Mouse (Mus musculus) lung, postnatal 14 days (tissue): ENCODE data around the gene Pla2g7.
A peak's percentile ranks its signal among the peaks of the same experiment; 100 is the strongest.

Experiments
- DNase-seq: peaks from one replicate; pipeline ENCODE4 v3.0.0; 2021

The Pla2g7 gene

DNA sequence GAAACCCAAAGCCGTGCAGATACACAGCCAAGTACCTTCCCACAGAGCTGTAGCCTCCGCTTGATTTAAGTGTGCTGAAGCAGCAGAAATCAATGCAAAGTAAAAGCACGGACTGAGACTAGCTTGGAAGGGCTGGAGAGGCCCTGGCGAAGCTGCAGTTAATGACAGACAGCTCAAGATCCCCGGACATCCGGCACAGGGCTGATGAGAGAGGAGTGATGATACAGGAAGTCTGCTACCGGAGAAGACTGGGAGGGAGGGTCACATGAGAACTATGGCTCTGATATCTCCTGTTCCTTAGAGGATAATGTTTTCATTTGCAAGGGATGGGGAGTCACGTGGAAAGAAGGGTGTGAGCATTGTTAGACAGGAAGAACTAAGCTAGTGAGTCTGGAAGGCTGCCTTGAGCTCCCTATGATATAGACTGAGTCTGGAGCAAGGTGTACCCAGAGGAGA, 13.1 kb downstream of the Pla2g7 start:
- peak; percentile 8 for DNase-seq

DNA sequence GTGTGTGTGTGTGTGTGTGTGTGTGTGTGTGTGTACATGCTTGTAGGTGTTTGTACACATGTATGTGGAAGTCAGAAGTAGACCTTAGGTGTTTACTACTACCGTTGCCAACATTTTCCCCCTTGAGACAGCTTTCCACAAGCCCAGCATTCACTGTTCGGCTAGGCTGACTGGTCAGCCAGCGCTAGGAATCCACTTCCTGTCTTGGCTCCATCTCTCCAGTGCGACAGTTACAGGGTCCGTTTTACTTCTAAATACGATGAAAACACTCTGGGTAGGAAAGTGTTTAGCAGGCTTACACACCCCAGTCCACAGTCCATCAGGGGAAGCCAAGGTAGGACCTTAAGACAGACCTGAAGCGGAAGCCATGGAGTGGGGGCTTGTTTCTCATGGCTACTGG, 16.9 kb downstream of the Pla2g7 start:
- no peak for DNase-seq

DNA sequence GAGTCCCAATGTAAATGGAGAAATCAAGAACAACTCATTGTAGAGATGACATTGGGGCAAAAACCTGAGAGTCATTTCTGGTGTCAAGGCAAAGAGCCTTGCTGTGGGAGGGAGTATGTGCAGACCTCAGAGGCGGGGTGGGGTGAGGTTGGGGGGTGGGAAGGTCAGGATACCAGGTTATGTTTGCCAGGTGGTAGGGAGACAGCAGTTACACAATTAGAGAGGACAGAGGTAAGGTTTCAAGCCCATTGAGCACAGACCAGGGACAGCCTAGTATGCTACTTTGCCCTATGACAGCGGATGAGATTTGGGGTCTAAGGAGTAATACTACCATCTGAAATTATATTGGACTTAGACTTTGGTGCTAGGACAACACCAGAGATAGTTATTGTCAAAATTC, 19.4 kb downstream of the Pla2g7 start:
- DNase-seq: no peak

DNA sequence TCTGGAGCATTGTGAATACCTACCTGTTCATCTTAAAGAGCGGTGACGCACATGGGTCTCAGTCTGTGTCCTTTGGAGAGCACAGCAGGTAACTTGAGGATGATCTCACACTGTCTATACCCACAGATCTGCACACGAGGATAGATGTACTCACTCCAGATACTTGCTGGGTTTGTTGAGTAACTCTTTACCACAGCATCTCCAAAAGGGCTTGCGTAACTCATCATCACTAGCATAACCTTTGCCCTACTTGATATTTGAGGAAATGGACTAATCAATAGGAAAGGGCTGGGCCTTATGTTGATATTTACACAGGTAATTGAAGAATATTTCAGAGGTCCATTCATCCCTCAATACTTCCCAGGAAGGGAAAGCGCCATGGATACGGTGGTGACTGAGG, 21.9 kb downstream of the Pla2g7 start:
- DNase-seq: no peak

DNA sequence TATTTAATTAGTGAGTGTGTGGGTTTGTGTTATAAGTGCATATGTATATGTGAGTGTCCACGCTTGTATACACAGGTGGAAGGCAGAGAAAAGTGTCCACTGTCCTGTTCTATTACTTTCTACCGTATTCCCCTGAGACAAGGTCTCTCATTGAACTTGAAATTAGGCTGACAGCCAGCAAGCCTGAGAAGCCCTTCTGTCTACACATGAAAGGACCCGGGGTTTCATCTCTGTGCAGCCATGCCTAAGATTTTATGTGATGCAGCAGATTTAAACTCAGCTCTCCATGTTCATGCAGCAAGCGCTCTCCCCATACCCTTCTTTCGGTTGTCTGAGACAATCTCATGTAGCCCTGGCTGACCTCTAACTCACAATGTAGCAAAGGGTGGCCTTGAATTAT, 22.6 kb downstream of the Pla2g7 start:
- DNase-seq: no peak

DNA sequence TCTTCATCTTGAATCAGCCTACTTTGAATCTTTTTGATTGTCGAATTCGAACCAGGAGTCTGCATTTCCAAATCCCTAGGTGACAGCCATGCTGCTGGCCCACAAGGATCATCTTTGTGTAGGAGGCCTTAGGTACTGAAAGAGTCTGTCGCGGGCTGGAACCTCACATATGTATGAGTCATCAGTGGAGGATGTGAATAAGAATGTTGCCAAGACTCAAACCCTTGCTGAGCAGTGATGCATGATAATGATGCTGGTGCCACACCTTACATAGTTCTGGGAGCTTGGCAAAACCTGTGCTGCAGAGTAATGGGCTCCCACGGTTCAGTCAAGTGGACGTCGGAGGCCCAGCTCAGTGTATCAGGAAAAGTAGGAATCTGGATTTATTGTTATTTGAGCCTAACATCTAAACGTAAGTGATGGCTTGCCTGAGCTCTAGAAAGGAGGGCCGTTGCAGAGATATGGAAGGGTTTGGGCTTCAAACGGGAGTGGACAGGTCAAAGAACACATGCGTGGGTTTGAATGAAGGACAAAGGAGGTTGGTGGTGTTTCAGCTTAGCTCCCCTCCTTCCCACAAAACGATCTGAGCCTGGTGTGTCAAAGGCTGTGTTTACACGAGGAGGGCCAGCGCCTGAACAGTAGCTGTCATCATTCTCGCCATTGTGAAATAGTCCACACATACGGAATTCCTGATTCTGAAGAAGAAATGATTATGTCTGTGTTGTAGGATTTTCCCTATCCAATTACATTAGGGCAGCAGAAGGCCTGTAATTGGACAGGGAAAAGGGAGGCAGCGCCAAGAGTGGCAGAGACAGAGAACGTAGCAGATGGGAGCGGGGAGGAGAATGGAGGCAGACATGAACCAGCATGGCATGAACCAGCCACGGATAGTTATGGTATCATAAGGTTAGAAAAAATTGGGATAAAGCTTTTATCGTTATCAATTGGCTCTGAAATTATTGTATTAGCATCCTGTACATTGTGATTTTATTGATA, 24.7 kb downstream of the Pla2g7 start:
- DNase-seq: no peak

DNA sequence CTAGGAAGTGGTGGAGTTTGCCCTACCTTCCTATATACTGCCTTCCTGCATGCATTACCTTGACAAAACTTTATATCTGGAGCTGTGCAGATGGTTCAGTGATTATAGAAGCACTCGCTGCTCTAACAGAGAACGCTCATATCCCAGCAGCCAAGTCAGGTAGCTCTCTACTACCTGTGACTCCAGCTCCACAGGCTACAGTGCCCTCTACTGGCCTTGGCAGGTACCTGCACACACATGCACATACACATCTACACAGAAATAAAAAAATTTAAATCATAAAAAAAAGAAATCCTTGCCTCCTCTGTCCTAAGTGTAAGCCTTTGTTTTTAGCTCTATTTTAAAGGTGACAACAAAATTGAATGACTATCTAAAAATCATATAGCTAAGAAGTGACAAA, 29.8 kb downstream of the Pla2g7 start:
- no peak for DNase-seq

DNA sequence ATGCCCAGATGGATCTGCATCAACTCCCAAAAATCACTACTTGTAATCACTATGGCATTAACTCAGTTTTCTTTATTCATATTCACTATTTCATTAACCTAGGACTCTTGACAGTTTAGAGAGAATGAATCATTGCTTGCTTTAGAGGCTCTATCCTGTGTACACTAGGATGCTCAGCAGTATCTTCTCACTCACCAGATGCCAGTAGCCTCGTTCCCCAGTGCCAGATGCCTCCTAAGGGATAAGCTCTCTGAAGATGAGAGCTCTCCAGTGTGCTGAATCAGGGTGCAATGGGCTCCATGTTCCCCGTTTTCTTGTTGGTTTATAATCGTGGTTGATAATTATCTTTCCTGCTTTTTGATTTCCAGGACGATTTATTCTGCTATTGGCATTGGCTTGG, 30.8 kb downstream of the Pla2g7 start:
- no peak for DNase-seq

DNA sequence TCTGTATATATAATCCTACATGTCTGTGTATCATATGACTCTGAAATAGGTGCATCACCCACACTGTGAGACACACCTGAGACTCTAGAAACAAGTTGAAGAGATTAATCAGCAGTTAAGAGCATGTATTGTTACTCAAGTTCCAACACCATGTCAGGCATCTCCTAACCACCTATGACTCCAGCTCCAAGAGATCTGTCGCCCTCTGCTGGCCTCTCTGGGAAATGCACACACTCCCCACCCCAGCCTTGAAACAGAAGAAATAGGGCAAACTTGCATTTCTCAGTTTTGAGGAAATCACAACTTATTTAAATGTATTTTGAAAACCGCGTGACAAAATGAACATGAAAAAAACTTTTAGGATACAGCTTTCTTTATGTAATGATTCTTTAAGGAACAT, 38.8 kb downstream of the Pla2g7 start:
- DNase-seq: peak; percentile 82

DNA sequence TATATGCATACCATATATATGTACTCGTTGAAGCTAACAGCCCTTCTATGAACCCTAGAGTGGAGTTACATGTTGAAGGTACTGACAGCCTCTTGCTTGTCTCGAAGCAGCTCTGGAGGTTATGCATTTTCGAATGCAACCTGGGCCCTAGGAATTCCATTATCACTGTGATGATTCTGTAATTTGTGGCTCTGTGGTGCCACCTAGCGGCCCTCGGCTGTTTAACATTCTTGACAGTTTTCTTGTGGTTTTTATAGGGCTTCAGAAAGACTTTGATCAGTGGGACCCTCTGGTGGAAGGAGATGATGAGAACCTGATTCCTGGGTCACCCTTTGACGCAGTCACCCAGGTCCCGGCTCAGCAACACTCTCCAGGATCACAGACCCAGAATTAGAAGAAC, 43.7 kb downstream of the Pla2g7 start:
- peak; percentile 46 for DNase-seq

DNA sequence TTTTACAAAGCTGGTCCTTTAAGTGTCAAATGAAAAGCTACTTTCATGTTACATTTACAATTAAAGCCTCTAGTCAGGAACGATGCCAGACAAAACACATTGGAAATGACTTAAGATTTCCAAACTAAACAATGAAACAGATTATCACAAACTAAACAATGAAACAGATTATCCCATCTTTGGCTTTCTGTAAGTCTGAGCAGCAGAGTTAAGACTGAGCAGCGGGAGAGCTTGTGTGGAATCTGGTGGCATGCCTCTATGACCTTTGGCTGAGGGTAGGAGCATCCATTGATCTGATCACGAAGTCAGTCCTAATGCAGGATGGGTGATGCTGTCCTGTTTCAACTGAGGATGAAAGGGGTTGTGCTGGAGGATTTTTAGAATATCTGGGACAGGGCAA, 44.3 kb downstream of the Pla2g7 start:
- DNase-seq: no peak

DNA sequence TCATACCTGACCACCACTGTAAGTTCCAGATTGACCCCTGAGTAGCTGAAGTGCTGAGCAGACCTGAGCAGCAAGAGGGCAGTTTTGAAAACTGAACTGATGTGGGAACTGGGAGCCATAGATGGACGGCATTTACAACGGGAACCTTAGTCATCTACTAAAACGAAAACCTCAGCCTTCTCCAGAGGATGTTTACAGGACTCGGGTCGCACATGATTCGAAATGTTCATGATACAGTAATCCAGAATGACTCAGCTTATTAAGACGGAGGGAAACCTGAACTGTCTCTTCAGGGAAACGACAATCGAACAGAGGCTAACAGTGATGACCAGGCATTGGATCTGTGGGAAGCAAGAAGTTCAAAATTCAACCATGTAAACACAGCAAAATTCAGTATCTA, 51.3 kb downstream of the Pla2g7 start:
- no peak for DNase-seq

DNA sequence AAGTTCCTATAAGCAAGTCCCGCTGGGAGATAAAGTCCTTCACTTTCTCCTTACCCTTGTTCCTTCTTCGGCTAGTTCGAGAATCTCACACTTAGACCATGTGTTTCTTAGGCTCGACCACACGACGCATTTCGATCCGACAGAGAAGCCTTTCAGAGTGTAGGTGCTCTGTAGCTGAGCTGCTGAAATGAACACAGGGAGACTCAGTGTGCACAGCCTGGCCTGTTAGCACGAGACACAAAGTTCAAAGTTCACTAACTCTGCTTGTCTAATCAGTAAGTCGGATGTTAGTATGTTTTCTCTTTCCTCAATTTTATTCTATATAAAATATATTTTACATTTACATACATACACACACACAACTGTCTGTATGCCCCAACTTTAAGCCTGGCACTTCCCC, 54.2 kb downstream of the Pla2g7 start:
- DNase-seq: no peak

DNA sequence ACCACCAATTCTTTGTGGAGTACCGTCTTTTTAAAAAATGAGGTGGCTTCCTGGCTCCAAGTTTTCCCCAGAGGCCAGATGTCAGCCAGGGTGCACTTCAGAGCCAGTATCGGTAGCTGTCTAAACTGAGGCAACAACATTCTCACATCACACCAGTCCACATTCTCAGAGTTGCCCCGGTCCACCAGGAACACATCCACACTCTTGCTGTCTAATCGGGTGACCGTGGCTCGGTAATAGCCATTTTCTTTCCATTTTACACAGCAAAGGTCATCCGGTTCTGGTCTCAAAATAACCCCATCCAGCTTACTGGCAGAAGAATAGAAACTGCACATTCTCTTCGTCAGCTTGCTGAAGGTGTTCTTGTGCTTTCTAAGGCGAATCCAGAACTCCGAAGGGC, 60.3 kb downstream of the Pla2g7 start:
- DNase-seq: no peak

DNA sequence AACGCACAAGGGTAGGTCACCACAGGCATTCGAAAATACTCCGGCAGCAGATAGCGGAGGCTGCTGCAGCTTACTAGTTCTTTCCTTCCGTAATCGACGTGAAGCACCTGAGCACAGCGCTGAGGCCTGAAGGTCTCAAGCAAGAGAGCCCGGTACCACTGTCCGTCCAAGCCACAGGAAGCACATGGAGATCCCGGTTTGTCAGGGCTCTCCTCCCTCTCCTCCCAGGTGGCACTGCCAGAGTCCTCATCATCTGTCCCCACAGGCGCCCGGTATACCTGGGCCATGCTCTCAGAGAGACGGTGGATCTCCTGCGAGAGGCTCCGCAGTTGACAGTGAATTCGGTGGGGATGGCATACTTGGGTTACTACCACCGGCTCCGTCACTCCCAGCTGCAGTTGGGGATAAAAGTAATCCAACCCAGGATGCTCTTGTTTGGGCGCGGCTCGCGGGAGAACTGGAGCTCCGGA, 61.2 kb downstream of the Pla2g7 start:
- no peak for DNase-seq

DNA sequence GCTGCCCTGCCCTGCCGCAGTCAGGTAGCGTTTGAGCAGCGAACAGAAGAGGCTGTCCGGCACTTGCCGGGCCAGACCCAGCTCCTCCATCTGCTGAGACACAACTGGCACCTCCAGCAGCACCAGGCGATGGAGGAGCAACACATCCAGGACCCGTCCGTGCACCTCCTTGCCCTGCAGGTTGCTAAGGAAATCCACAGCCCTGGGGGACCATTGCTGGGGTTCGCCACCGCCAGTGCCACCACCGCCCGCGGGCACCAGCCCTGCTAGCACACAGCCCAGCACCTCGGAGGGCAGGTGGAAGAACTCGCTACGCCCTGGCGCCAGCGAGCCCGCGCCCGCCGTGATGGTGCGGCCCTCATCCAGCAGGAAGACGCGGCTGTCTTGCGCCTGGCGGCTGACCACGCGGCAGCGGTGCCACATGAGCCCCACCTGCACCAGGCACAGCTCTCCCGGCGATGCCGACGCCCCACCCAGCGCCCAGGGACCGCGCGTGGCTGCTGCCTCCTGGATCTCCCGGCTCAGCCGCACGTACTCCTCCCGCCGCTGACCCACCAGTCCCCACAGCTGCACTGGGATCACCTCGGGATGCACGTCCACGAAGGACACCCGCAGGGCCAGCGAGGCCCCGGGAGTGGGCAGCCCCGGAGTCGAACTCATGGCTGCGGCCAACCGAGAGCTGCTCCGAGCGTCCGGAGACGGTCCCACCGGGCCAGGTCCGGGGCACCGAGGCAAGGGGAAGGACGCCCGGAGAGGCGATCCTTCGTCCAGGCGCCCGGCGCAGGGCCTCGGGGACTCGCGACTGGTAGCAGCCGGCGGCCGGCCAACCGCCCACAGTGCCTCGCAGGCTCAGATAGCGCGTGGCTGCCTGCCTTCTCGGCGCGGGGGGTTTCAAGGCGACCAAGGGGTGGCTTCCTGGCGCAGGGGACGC, 61.9 kb downstream of the Pla2g7 start, which contains the start of gene Tdrd6:
TSS of gene Tdrd6 (minus strand) at position 804 of the 931 bp plus-strand sequence.
- DNase-seq: no peak

DNA sequence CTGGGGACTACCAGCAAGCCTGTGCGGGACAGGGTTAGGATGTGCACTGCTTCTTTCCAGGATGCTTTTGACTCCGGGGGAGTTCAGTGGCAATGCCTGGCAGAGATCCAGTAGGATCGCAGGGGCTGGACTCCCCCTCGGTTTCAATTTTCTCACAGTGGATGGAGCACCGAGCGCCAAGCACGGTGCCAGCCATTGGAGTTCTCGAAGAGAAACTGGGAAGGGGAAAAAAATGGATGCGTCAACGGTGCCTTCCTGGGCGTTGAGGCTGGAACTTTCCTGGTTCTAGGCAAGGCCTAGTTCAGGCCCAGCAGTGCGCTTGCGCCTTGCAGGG, 62.5 kb downstream of the Pla2g7 start:
- DNase-seq: no peak

DNA sequence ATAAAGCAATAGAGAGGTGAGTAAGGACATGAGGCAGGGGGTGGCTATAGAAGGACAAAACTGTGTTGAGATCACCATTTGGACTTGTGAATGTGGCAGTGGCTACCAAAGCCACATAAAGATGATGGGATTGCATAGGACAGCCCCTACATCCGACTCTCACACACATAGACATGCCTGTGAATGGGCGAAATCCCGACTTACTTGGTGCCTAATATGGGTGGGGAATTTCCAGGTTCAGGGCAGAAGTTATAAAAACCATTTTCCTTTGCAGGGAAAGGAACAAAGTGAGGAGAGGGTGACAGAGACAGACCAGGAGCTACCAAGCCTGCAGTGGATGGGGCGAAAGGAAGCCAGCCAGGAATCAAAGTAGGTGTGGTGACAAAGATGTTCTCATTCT, 69.2 kb downstream of the Pla2g7 start:
- DNase-seq: no peak

DNA sequence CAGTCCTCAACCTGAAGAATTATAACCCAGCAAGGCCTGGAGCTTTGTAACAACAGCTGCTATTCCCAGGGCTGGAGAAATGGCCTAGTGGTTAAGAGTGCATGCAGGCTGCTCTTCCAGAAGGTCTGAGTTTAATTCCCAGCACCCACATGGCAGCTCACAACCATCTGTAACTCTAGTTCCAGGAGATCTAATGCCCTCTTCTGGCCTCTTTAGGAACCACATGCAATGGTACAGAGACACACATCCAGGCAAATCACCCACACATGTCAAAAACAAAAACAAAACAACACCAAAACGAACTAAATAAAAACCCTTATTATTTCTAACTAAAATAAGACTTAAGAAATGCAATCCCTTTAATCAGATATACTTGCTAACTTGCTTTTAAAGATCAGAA, 72.9 kb downstream of the Pla2g7 start:
- DNase-seq: no peak

DNA sequence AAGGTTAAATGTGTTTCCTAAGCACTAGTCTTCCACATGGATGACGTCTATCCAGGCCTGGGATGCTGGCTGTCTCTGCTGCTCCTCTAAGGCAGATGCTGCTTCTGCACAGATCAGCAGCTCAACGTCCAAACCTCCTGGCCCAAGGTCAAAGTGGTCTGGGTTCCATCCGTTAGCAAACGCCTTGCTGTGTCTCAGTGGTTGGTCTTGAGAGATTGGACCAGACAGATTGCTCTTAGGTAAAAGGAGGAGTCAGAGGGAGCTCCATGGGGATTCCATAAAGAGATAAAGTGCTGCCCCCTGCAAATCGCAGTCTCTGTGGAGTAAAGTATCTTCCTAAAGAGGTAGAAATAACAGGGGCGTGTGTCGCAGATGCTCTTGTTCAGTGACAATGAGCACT, 75.3 kb downstream of the Pla2g7 start:
- DNase-seq: no peak

DNA sequence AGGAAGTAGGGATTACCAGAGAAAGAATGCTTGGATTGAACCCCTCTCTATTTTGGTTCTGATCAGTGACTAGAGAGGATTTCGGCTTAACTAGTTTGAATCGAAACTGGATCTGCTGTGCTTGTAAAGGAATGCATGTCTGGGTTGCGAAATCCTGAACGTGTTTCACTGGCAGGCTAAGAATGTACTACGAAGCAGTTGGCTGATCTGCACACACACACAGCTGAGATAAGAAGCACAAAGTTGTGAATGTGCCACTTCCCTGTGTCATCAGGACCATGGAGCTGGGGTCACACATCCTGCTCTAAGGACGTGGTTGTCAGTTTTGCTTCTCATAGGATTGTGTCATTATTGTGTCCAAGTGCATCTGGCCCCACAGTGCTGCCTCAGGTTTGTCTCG, 76.5 kb downstream of the Pla2g7 start:
- peak; percentile 17 for DNase-seq

DNA sequence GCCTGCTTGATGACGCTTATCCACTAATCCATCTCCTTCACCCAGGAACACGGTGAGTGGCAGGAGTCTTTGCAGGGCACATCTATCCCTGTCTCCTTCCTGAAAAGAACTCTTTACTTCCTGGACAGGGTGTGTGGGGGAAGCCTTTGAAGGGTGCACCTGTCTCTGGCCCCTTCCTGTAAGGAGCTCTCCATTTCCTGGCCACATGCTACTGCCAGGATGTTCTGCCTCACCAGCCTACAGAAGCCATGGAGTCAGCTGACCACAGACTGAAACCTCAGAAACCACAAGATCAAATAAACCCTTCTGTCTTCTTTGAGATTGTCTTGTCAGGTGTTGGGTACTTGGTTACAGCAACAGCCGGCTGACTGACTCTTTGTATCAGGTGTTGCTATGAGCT, 77.2 kb downstream of the Pla2g7 start:
- DNase-seq: no peak

DNA sequence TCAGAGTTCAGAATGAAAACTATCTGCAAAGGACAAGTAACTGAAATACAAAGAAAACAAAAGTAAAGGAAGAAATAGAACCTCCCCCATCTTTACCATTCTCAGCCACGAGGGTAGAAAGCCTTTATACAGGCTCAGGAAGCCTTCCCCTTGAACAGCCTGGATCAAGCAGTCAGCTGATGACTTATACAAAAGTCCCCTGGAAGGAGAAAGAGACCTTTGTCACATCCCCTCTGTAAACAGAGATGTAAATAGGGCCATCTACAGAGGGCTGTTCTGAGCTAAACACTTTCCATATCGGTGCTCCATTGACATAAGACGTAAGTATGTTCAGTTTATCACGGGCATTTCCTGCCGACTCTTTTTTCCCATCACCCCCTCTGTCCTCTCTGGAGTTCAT, 79.0 kb downstream of the Pla2g7 start:
- no peak for DNase-seq
